Mouse (Mus musculus) embryo, embryonic 9.5 days (tissue): Measurements from ENCODE around the gene Adra1b.

Experiments
- DNase-seq: peaks from one replicate; pipeline ENCODE4 v3.0.0-alpha.2; 2017; ENCODE audit errors: extremely low spot score

Gene Adra1b

DNA sequence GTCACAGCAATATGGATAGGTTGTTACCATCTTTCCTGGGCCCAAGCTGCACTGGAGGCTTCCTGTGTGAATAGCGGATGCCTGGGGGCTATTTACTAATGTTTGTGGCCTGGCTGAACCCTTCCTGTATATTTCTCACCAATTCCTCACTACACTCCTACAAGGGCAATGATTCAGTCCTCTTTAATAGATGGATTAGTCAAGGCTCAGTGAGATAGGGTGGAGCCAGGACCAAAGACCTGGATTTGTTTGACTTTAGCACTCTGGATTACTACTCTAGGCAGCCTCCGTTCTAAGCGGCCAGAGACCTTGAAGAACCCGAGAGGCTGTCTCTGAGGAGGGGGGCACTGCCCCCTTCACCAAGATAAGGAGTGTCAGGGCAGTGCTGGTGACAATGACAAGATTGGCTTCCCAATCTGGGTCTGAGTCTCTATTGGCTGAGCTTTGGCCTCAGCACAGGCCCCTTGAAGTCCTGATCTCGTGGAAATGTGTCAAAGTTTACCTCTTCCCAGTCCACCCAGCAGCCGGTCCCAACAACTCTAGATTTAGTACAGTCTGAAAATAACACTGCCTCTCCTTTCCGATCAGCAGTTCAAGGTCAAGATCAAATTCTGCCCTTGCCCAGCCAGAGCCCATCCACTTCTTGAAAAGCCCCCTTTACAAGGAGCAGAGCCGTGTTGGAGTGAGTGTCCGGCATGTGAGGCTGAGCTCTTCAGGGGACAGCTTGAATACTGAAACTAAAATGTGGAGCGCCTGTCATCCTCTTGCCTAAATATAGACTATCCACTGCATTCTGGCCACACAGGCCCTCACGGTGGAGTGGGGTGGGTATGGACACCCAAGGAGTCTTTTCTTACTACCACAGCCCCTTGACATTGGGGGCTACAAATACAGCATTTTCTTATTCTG is 80.2 kb downstream of the Adra1b start:
- no peak for DNase-seq

DNA sequence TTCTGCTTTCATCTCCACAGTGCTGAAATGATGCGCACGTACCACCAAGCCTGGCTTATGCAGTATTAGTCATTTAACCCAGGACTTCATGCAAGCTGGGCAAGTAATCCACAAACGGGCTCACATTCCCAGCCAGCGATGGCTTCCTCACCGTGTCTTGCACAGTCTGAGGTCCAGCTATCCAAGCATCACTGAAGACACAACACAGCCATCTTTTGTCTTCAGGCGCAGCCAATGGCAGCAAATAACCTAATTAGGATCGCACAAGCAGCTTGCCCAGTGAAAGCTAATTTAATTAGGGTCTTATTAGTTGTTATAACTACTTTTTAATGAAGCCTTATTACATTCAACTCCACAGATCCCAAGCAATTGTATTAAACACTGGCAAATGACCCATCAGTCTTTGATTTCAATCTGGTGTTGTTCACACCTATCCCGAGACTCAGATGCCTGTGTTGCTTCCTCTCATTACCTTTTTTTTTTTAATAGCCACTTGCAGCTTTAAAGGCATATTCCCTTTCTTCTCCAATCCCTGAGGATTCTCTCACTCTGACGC is 83.6 kb downstream of the Adra1b start:
- no peak for DNase-seq

DNA sequence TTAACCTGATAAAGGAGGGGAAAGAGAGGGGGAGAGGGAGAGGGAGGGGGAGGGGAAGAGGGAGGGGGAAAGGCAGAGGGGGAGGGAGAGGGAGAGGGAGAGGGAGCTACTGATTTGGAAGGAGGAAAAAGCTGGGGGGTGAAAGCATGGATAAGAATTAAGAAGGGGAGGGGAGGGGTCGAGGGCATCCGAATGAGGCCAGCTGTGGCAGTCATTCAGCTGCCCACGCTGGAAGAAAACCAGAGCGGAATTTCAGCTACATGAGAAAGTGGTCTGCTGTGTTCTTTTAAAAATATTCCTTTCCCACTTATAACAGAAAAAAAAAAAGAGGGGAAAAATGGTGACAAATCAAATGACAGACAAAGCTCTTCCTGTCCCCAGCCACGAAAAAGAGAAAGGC is 88.5 kb downstream of the Adra1b start:
- DNase-seq = no peak

DNA sequence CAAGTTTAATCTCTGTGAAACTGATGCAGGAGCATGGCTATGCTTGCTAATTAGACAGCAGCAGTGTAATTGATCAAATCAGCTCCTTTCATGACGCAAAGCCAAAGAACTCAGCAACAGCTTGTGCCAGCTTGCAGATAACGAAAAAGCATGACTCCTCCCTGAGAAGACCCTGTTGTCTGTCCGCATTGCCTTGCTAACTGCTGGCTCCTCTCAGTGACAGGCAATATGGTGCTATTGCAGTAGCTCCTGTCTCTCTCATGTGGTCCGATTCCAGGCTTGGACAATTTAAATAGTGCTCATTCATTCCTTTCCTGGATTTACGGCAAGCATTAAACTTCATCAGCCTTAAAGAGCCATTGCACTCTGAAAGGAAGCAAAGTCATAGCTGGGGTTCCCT is 93.3 kb downstream of the Adra1b start:
- no peak for DNase-seq

DNA sequence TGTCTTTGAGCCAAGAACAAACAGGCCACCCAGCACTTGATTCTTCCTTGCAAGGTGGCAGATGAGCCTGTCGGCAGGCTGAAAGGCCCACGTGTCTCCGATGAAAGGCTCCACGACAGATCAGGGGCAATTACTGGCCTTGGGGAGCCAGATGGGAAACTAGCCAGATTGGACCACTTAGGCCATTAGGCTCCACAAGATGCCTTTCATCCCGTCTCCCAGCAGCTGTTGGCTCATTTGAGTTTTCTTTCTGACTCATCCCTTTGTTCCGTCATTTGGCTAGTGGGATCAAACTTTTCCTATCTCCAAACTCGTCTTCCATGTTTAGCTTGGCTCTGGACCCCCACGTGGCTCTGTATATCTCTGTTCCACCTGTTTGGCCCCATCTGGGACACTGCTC is 105.0 kb downstream of the Adra1b start:
- no peak for DNase-seq

DNA sequence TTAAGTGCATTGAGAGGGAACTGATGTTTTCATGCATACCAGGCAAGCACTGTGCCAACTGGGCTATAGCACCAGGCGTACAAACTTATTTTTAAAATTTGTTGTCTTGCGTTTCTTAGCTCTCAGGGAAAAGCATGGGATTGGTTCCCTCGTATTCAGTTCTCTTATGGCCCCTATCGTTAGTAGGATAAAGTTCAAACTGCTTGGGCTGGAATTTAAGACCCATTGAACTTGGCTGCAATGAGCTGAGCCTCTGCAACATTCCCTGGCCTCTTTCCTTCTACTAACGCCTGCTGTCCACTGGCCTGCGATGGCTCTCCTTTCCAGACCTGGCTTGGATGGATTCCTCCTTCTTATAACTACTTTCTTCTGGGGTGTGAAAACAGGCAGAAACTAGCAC is 110.6 kb downstream of the Adra1b start:
- DNase-seq = no peak

DNA sequence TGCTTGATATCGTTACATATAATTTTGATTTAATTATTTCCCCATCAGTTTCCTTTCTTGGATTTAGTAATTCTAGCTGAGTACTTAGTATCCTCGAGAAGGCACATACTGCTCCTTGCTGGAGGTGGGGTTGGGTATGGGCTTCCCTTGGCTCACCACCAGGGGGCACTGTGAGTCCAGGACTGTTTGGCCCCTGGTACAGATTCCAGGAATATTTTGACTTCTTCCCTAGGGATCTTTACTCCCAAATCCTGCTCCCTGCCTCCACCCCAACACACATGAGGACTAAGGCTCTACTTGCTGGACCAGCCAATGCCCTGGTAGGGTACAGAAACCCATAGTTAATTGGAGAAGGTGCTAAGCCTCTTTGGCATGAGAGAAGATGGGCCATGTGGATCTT is 117.2 kb downstream of the Adra1b start:
- peak; percentile 69 for DNase-seq

DNA sequence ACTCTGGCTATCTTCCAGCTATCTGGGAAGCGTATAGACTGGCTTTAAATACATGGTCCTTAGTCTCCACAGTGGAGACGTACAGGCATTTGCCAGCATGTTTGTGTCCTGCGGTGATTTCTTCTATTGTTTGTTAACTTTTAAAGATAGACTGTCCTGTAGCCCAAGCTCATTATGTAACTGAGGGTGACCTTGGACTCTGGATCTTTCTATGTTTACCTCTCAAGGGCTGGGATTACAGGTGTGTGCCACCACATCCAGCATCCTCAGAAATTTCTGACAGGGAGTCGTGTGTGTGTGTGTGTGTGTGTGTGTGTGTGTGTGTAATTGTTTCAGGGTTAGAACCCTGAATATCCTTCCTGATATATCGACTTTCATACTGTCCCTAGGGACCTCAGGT is 117.9 kb downstream of the Adra1b start:
- DNase-seq = no peak

DNA sequence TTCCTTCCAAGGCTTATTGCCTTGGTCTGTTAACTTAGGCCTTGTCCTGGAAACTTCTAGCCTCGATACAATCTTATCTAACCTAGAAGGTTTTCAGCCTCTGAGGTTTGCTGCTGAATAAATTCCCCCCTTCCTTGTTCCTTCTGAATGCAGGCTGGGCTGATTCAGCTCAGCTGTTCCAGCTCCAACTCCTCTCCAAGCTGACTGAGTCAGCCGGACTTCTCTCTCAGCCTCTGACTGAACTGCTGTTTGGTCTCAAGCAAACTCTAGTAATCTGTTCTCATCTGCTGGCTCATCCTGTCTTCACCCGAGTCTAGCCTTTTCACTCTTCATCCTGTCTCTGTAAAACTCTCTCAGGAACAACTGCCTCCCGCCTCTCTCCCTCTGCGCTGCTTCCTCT is 121.5 kb downstream of the Adra1b start:
- no peak for DNase-seq

DNA sequence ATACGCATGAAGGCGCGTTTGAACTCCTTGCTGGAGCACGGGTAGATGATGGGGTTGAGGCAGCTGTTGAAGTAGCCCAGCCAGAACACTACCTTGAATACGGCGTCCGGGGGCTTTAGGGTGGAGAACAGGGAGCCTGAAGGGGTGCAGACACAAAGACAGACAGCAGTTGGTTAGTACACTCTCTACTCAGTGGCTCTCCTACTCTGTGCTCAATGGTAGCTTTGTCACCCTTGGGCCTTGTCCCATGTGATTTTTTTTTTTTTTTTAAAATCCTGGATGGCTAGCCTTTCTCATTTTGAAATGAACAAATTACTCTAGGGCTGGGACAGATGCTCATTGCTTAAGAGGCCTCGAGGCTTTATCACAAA is 124.7 kb downstream of the Adra1b start:
- DNase-seq = no peak

DNA sequence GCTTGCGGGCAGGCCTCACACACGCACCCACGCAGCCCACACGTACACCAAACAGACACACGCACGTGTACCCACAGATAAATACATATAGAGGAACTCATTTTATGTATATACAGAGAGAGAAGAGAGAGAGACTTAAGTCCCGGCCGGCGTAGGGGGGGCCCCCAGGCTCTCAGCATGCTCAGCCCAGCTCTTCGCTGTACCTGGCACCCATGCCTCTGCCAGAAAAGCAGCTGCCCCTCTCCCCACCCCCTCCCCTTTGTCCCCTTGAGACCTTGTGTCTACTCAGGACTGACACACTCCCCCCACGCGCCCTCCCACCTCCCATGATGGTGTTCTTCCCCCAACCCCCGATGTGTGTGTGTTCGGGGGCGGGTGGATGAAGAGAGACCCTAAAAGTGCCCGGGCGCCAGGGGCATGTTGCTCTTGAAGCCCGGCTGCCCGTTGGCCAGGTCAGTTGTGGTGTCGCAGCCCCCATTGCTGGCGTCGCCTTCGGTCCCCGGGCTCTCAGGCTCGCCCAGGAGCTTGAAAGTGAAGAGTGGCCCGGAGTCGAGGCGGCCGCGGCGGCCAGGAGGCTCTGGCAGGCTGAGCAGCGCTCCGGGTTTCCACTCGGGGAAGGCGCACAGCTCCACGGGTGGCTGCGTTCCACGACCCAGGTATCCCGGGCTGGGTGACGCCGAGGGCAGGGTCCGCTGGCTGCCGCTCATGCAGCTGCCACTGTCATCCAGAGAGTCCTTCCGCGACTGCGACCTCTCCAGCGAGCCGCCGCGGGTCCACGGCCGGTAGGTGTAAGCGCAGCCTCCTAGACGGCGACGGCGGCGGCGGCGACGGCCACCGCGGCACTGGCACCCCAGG is 125.3 kb downstream of the Adra1b start:
- peak; percentile 56 for DNase-seq

DNA sequence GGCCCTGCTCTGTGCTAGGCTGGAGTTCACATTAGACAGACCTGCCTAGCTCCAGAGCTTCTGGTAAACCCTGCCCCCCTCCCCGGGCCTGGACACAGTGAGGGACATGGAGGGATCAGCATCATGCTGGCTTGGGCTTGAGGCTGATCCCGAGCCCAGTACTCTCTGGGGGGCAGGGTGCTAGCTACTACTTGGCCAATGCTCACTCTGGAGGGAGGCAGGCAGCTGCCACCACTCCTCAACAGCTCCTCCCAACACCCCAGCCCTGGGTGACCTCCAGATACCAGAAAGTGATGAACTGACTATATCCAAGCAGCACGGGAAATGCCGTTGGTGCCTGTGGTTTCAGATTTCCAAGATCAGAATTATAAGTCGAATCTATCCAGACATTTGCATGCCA is 127.3 kb downstream of the Adra1b start:
- DNase-seq = no peak

DNA sequence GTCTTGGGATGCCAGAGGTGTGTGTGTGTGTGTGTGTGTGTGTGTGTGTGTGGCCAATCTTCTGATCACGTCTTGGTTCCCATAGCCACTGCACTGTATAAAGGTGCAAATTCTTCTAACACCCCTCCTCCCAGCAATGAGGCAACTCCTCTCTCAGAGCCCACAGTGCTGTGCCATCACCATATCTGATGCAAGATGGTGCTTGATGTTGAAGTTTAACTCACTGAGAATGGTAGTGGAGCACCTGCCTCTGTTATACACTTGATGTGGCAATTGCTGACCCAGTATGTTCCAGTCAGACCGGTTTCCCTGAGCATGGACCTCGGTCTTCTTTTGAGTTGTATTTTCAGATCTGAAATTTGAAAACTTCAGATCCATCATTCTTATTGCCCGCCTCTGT is 130.9 kb downstream of the Adra1b start:
- no peak for DNase-seq

DNA sequence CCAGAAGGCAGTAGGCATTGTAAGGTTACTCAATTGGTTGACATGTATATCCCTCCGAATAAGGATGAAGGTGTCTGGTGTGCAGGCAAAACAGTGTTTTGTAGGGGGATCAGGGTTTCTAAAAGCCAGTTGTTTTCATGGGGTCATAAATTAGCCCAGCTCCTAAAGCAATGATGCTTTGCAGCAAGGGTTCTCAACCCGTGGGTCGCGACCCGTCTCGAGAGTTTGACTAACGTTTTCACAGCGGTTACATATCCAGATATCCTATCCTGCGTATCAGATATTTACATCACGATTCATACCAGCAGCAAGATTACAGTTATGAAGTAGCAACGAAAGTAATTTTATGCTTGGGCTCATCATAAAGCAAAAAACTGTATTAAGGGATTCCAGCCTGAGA is 133.3 kb downstream of the Adra1b start:
- DNase-seq = no peak

DNA sequence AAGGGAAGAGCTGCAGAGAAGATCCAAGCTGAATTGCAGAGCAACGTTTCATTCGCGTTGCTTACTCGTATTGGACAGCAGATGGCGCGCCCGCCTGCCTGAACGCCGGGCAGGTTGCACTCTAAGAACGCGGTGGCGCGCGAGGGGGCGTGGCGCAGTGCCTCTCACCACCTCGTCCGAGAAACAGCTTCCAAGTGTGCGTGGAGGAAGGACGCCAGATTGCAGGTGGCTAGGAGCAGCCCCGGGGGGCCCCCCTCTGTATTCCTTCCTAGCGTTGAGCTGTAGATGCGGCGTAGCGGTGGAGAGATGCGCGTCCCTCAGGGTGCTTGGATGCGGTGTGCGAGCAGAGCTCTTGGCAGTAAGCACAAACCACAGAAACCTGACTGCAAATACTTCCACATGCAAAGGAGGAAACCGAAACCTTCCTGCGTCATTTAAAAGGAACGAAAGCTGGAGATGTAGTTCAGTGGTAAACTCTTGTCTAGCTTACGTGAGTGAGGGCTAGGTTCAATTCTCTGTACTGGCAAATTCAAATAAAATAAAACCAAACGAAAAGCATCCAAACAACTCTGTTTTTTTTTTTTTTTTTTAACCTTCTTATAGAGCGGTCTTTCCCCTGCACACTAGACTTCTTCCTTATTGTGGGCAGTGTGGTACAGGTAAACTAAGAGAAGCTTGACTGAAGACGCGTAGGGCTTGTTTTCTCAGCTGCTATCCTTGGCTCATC is 133.9 kb downstream of the Adra1b start:
- peak; percentile 80 for DNase-seq

DNA sequence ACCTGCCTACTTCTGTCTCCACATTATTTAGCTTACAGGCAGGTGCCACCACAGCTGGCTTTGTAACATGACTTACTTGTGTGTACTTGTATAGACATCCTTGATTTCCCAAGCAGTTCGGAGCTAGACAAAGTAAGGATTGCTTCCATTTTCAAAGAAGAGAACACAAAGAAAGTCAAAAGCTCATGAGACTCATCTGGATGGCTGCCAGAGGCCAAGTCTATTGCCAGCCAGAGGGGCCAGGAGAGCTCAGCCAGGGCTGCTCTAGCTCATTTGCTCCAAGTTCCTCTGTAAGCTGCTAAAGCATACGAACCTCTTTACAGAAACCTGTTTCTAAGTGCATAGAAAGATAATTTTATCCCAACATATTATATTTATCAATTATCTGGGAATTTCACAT is 142.6 kb downstream of the Adra1b start:
- no peak for DNase-seq

DNA sequence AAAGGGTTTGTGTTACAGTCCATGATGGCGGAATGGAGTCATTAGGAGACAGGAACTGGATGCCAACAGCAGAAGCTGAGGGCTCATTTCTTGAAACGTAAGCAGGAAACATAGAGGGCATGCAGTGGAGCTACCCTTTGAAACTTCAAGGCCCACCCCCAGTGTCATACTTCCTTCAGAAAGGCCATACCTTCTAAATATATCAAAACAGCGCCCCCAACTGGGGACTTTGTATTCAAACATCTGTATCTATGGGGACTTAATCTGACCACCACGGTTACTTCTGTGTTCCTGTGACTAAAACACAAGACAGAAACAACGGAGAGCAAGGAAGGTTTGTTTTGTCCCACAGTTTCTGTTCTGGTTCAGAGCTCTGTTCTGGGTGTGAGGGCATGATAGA is 145.6 kb downstream of the Adra1b start:
- DNase-seq = no peak

DNA sequence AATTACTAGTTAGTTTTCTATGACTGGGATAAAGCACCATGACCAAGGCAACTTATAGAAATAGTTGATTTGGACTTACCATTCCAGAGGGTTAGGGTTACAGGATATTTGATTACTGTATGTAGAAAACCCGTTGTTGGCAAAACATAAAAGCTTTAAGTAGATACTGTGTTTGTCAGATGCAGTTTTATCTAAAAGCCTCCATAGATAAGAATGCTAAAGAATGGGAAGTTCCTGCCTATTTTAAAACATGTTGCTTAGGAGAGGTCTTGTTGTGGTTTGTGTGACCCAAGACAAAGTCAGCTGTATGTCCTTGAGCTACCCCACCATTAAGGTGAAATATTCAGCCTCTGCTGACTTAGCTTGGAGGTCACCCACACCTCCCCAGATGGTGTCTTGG is 146.4 kb downstream of the Adra1b start:
- no peak for DNase-seq

DNA sequence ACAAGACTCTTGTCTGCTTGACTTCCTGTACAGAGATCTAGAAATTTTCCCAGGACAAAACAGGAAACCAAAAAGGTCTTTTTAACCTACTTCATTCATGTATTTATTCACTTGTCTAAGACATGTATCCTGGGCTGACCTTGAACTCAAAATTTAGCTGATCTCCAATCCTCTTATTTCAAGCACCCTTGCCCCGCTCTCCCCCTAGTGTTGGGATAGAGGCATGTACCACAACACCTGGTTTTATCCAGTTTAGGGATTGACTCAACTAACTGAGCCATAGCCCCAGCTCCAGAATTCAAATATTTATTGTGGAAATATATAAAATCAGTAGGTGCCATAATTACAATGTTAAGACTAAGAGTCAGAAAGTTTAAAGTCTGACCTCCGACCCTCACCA is 149.5 kb downstream of the Adra1b start:
- no peak for DNase-seq

DNA sequence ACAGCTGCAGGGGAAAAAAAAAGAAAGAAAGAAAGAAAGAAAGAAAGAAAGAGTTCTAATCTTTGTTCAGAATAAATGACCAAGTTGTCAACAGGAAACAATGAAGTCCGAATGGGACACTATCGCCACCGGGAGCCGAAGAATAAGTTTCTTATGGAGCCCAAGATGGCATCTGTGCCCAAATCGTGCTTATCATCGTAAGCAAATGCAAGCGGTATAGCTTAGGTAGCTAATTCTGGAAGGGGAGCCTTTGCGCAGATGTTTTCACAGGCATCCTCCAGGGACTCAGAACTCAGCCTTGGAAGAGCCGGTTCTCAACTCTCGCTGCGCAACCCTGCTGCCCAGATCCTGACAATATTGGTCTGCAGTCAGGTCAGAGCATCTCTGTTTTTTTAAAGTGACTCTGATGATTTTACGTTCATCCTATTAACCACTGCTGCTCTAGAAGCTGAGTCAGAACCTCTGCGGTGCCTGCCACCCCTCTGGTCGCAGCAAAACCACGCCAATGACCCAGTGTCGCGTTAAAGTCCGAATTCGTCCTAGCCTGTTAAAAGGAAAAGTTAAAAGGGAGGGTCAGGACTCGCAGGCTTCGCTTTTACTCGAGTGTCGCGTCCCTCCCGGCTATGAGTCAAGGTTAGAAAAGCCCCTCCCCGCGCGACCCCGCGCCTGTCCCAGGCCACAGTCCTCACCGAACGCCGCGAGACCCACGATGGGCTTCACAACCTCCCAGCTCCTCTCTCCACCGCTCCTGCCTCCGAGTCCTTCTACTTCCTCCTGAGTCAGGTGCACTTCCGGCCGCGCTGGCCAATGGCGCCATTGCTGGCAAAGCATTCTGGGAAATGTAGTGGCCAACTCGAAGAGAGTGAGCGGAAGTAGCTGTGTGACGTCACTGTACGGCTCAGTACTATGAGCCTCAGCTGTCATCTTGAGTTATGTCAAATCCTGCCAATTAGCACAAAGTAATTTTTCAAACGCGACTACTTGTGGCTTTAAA is 153.5 kb downstream of the Adra1b start, which contains the start of gene Ttc1:
Gene Ttc1 (minus strand): TSS at position 776 of the 994 bp plus-strand sequence.
- DNase-seq = peak; percentile 92
